ENCODE assay signal across 24 mouse cellular contexts in genomic region chr13:90207875-90208274, GRCm38 (mm10).
A peak's percentile ranks its signal among the peaks of the same experiment; 100 is the strongest.
DNase-seq lines count a peak whose midpoint lies in the region; ATAC-seq lines count a peak whose summit lies in the region.
"Had no signal": no experiment of that assay in that cellular context is flagged by ENCODE, and none has a peak within 500 bp of the region (broad histone marks: within the 10 kb centered on the region; RNA-seq: fewer than 3 reads in every experiment).

No protein-coding gene starts in this region.

- DNase-seq in 416B (ENCODE audit: low read depth) (peak; percentile 42), A20 (ENCODE audit: low read depth, low spot score) (peak; percentile 7)
- no peak for DNase-seq in cerebellum, postnatal 10 days
- DNase-seq: adrenal gland, adult 8-10 months; adrenal gland, postnatal 25 days; B cell, adult 2 months; cerebellum, adult 11-12 months; cerebellum, adult 8-10 months; cerebellum, postnatal 14 days; gastrocnemius, postnatal 10 days; gastrocnemius, postnatal 36 days; heart, adult 11 months had no signal

- H3K4me1 ChIP-seq in hindbrain, embryonic 12.5 days = no peaks in the 10 kb centered on the region
- H3K4me1 ChIP-seq in hindbrain, embryonic 13.5 days (replicated peaks) = no peaks in the 10 kb centered on the region
- H3K4me1 ChIP-seq: forebrain, embryonic 10.5 days; forebrain, embryonic 13.5 days; hindbrain, embryonic 10.5 days; hindbrain, embryonic 15.5 days had no signal

- no peak overlapping the region for H3K27ac ChIP-seq in hindbrain, embryonic 12.5 days
- no peak overlapping the region for H3K27ac ChIP-seq in hindbrain, embryonic 13.5 days
- H3K27ac ChIP-seq: forebrain, embryonic 10.5 days; forebrain, embryonic 13.5 days; hindbrain, embryonic 10.5 days; hindbrain, embryonic 15.5 days had no signal

- no peaks in the 10 kb centered on the region for H3K36me3 ChIP-seq in hindbrain, embryonic 12.5 days
- no peaks in the 10 kb centered on the region for H3K36me3 ChIP-seq in hindbrain, embryonic 13.5 days
- H3K36me3 ChIP-seq: forebrain, embryonic 10.5 days; G1E; hindbrain, embryonic 10.5 days; hindbrain, embryonic 15.5 days had no signal

- no peaks in the 10 kb centered on the region for H3K9me3 ChIP-seq in hindbrain, embryonic 12.5 days (replicated peaks)
- H3K9me3 ChIP-seq in hindbrain, embryonic 13.5 days = no peaks in the 10 kb centered on the region
- H3K9me3 ChIP-seq: forebrain, embryonic 10.5 days; forebrain, embryonic 13.5 days; G1E; hindbrain, embryonic 10.5 days; hindbrain, embryonic 15.5 days had no signal

- H3K9ac ChIP-seq in hindbrain, embryonic 12.5 days = no peak overlapping the region
- H3K9ac ChIP-seq in hindbrain, embryonic 13.5 days = no peak overlapping the region
- H3K9ac ChIP-seq: forebrain, embryonic 13.5 days; hindbrain, embryonic 15.5 days had no signal

- peak; percentile 46 to 58; a peak in 2 of 4 replicates for ATAC-seq in hematopoietic stem cell, adult 5-6 weeks (replicated peaks in 1 of 2; ENCODE audit: insufficient read depth in 1 of 2, low FRiP score in 2 of 2, low TSS enrichment in 1 of 2, low read depth in 1 of 2, poor library complexity in 2 of 2, severe bottlenecking in 2 of 2)
- no peak for ATAC-seq in hindbrain, embryonic 12.5 days (ENCODE audit: low FRiP score)
- ATAC-seq in hindbrain, embryonic 13.5 days (ENCODE audit: low FRiP score) = no peak
- ATAC-seq: activated CD4-positive, CD25-positive, alpha-beta regulatory T cell, adult 4 months; forebrain, embryonic 13.5 days; forebrain, embryonic 16.5 days had no signal

- H3K4me2 ChIP-seq in hindbrain, embryonic 12.5 days (replicated peaks) = no peak overlapping the region
- no peak overlapping the region for H3K4me2 ChIP-seq in hindbrain, embryonic 13.5 days
- H3K4me2 ChIP-seq: forebrain, embryonic 13.5 days; heart, embryonic 11.5 days; hindbrain, embryonic 15.5 days had no signal

- no peak overlapping the region for H3K4me3 ChIP-seq in hindbrain, embryonic 12.5 days
- H3K4me3 ChIP-seq in hindbrain, embryonic 13.5 days = no peak overlapping the region
- H3K4me3 ChIP-seq: forebrain, embryonic 10.5 days; forebrain, embryonic 13.5 days; hindbrain, embryonic 10.5 days; hindbrain, embryonic 15.5 days had no signal

- no peaks in the 10 kb centered on the region for H3K27me3 ChIP-seq in hindbrain, embryonic 12.5 days
- no peaks in the 10 kb centered on the region for H3K27me3 ChIP-seq in hindbrain, embryonic 13.5 days
- H3K27me3 ChIP-seq: CH12.LX; forebrain, embryonic 13.5 days; hindbrain, embryonic 15.5 days had no signal

Comparison
In these comparisons a context has a peak if more than half of its experiments do, and no peak if none do; other contexts are left out.
1. DNase-seq: peak in 416B (single experiment) and A20 (single experiment); none in cerebellum, postnatal 10 days (0 of 2).
2. ATAC-seq: peak in hematopoietic stem cell, adult 5-6 weeks (2 of 2); none in hindbrain, embryonic 12.5 days (single experiment) and hindbrain, embryonic 13.5 days (single experiment).